Mouse (Mus musculus) stomach, postnatal 0 days (tissue): ENCODE results near the gene Znrf3.

Experiments used
- CTCF ChIP-seq: IDR thresholded peaks from 2 replicates; pipeline ENCODE4 v1.5.1; 2016; ENCODE audit warnings: antibody characterized with exemption, low read depth, mild to moderate bottlenecking, moderate library complexity
- EP300 ChIP-seq: optimal IDR thresholded peaks from 2 replicates; pipeline ENCODE3; 2016; ENCODE audit warnings: antibody characterized with exemption

GRCm38 (mm10) chr11:5253528-5253927 is 191.1 kb downstream of the Znrf3 start:
- TF ChIP-seq CTCF (no peak), EP300 (no peak)
